Mouse (Mus musculus) cerebellum, adult 9-10 months (tissue): ENCODE measurements around the gene Hook2.
A peak's percentile ranks its signal among the peaks of the same experiment; 100 is the strongest.

Experiments used
- DNase-seq: peaks from one replicate; pipeline ENCODE4 v3.0.0; 2022

The Hook2 gene

DNA sequence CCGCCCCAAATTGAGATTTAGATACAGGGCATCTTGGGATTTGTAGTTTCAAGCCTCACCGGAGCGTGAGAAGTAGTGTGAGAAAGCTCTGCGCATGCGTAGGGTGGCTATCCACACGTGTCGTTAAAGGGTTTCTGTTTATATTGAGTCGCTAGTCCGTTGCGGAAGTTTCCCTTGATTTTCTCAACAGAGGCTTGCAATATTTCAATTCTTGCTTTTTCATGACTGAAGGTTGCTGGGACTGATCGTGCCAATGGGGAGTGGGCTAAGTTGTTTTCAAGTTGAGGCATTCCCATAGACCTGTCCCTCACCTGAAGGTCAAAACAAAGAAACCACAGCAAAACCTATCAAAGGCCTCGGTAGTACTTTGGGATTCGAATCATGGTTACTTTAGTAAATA is 44.4 kb downstream of the Hook2 start:
- DNase-seq: peak; percentile 76

- peak; percentile 61 for DNase-seq
Measured at GRCm38 (mm10) chr8:85035165-85035727, 44.8 kb downstream of the Hook2 start.

- DNase-seq: peak; percentile 59
Measured at GRCm38 (mm10) chr8:85035728-85036310, 45.4 kb downstream of the Hook2 start.

- DNase-seq: no peak
Measured at GRCm38 (mm10) chr8:85036381-85036717, 45.9 kb downstream of the Hook2 start.

DNA sequence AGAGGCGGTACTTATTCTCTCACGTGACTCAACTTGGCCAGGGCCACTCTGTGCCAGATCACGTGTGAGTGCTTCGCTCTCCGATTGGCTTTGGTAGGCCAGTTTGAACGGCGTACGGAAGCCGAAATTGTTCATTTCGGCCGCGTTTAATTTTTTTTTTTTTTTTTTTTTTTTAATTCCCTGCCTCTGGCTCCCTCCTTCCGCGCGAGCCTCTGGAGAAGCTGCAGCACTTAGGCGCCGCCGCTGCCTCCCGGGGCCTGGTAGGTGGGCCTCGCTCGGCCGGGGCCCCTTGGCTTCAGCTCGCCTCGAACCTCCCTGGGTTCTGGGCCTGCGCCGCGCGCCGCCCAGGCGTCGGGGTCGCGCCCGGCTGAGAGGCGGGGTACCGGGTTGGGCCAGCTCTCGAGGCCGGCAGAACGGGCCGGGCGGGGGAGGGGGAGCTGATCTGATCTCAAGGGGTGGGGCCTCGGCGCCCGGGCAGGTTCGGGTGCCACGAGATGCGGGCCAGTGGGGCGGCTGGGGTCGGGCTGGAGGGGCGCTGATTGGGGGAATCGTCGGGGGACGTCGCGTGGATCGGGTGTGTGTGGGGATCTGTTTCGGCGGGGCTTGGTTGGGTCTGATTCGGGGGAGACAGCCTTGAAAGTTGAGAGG is 46.4 kb downstream of the Hook2 start, which contains the start of gene Tnpo2:
Gene Tnpo2 (plus strand): TSS at position 198 of the 648 bp plus-strand sequence.
- peak; percentile 95 for DNase-seq

DNA sequence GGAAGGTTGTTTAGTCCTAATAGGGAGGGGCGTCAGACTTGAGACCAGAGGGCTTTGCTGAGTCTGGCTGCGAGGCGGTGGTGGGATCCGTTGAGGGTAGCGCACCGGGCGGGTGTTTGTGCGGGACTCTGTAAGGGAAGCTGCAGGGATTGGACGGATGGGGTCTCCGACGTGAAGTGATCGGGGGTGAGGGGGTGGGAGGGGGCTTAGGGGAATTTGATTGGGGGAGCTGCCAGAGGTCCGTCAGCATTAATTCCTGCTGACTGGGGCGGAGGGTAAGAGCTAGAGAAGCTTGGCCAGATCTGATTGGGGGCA is 46.9 kb downstream of the Hook2 start:
- no peak for DNase-seq

- DNase-seq: peak; percentile 62
Measured at GRCm38 (mm10) chr8:85037681-85038531, 47.5 kb downstream of the Hook2 start.

GRCm38 (mm10) chr8:85043619-85044018 is 53.2 kb downstream of the Hook2 start:
- DNase-seq: no peak
